Mouse (Mus musculus): ENCODE results near the gene Tmem164. TPM values are rescaled to one million over a fixed set of nuclear protein-coding genes. Genes with fewer than 3 reads are reported as not detected.

The Tmem164 gene
- polyA plus RNA-seq, 1 experiment = 27.7 TPM

DNA sequence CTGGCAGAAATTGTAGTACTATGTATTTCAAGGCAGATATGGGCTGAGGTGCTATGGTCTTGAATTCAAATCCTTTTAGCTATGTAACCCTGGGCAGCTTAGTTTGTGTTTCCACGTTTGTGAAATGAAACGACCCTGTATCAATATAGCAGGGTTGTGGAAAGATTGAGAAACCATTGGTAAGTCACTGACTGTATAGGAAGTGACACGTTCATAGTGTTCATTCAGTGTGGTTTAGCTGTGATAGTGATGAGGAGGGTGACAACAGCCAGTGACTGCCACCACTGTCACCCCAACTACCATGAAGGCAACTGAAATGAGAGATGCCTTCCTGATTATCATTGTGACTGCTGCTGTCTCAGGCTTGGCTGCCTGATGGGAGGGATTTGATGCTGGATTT, 13.7 kb downstream of the Tmem164 start:
- TF ChIP-seq CTCF (IDR thresholded peaks at IDR 0.05; ENCODE audit: borderline replicate concordance, extremely low read depth, insufficient read depth, insufficient read length) (no peak), POLR2A (IDR thresholded peaks at IDR 0.05; ENCODE audit: borderline replicate concordance, extremely low read depth, insufficient read depth, insufficient read length, poor library complexity, severe bottlenecking) (no peak)
- no peak for DNase-seq (ENCODE audit: low read depth)

DNA sequence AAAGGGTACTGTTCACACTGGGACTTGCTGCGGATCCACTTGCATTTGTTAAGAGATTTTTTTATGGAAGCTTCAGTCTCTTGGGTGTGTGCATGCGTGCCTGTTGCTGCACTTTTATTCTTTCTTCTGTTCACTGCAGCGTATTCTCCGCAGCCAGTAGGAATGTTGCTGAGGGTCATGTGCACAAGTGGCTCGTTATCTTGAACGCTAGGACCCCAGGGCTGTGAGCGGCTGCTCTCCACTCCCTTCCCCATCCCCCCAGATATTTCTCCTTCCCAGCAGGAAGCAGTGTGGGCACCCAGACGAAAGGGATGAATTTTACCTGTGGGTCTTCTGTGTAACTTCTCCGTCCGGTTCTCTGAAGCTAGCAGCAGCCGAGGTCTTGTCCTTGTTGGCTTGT, 15.6 kb downstream of the Tmem164 start:
- DNase-seq (ENCODE audit: low read depth) = no peak
- TF ChIP-seq POLR2A (IDR thresholded peaks at IDR 0.05; ENCODE audit: borderline replicate concordance, extremely low read depth, insufficient read depth, insufficient read length, poor library complexity, severe bottlenecking) (no peak), CTCF (IDR thresholded peaks at IDR 0.05; ENCODE audit: borderline replicate concordance, extremely low read depth, insufficient read depth, insufficient read length) (no peak)

DNA sequence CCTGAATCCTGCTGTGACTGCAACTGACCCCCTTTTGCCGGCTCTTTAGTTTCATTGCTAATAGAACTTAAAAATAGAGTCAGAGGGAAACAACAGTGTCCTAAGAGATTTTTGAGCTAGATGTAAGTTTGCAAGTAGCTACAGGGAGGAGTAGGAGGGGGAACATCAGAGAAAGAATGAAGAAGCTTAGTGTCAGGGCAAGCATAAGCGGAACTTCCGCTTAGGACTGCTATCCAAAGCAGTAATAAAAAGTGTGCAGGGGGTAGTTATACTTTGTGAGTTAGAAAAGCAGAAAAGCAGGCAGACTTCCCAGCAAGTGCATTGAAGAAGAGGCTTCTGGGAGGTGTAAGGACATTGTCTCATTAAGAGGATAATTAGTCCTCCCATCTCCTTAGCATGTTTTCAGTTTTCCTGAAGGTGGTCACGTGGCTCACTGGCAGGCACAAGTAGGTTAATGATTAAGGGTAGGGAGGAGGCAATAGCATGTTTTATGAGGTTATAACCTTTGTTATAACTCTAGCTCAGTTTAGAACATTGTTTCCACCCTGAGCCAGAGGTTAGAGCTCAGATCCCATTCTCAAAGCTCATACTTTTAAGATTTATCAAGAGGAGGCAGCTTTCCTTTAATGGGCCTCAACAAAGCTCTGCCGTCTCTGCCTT, 16.5 kb downstream of the Tmem164 start:
- no peak for TF ChIP-seq POLR2A (IDR thresholded peaks at IDR 0.05; ENCODE audit: borderline replicate concordance, extremely low read depth, insufficient read depth, insufficient read length, poor library complexity, severe bottlenecking)
- TF ChIP-seq CTCF (IDR thresholded peaks at IDR 0.05; ENCODE audit: borderline replicate concordance, extremely low read depth, insufficient read depth, insufficient read length) = no peak
- no peak for DNase-seq (ENCODE audit: low read depth)

DNA sequence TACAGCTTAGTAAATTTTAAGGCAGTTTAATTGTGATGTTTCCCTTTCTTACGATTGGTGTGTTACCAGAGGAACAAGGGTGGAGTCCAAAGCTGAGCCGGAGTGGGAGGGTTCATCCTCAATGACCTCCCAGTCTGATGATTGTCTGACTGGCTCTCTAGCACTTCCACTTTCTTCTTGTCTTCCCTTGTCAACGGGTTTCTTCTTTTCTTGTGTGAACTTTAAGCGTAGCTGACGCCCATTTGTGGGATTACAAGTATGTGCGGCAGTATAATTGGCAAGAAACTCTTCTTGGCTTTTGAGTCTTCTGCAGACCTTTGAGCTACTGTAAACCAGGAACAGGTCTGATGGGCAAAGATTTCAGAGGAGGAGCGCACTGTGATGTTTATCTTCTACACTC, 17.0 kb downstream of the Tmem164 start:
- DNase-seq (ENCODE audit: low read depth) = no peak
- no peak for TF ChIP-seq CTCF (IDR thresholded peaks at IDR 0.05; ENCODE audit: borderline replicate concordance, extremely low read depth, insufficient read depth, insufficient read length)
- no peak for TF ChIP-seq POLR2A (IDR thresholded peaks at IDR 0.05; ENCODE audit: borderline replicate concordance, extremely low read depth, insufficient read depth, insufficient read length, poor library complexity, severe bottlenecking)

DNA sequence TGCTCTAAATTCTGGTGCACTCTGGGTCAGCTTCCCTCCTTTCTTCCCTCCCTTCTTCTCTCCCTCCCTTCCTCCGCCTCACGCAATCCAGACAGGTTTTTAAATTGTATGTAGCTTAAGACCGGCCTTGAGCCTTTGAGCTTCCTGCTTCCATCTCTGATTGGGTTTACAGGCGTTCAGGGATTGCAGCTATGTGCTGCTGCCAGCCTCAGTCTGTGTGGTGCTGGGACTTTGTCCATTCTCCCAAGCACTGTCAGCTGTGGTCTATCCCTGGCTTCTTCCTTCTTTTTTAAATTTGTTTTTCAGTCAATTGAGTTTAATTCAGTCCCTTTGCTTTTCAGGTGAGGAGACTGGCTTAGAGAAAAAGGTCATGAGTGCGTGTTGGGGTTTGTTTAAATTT, 20.9 kb downstream of the Tmem164 start:
- TF ChIP-seq CTCF (IDR thresholded peaks at IDR 0.05; ENCODE audit: borderline replicate concordance, extremely low read depth, insufficient read depth, insufficient read length) (no peak), POLR2A (IDR thresholded peaks at IDR 0.05; ENCODE audit: borderline replicate concordance, extremely low read depth, insufficient read depth, insufficient read length, poor library complexity, severe bottlenecking) (no peak)
- no peak for DNase-seq (ENCODE audit: low read depth)

DNA sequence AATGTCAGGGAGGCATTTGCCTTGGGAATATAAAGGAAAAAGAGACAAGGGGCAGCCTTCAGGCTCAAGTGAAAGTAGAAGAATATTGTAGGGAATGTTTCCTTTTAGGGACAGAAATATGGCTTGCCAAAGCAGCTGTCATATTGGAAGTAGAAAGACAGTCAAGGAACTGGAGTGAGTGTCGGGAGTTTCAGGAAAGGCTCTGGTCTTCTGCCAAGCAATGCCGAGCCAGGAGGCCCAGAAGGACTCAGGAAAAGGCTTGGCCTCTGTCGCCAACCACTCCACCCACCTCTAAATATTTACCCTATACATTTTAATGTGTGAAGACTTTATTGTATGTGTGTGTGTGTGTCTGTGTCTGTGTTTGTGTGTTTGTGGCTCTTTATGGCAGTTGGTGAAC, 21.4 kb downstream of the Tmem164 start:
- peak; percentile 45 for DNase-seq (ENCODE audit: low read depth)
- TF ChIP-seq CTCF (IDR thresholded peaks at IDR 0.05; ENCODE audit: borderline replicate concordance, extremely low read depth, insufficient read depth, insufficient read length) = no peak

DNA sequence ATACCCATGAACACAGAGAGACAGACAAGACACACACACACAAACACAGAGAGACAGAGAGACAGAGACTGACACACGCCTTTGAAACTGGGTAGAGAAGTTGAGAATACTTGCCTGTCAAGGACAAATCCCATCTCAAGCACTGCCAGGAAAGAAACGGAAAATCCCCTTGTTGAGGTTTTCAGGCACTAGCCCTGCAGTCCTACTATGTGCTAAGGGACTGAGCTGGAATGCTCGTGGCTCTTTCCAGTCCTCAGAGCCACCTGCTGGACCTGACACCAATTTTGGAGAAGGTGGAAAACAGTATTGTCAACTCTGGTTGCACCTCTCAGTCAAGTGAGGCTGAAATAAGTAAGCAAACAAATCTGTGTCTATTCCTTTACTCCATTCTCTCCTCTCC, 22.7 kb downstream of the Tmem164 start:
- no peak for TF ChIP-seq CTCF (IDR thresholded peaks at IDR 0.05; ENCODE audit: borderline replicate concordance, extremely low read depth, insufficient read depth, insufficient read length)
- TF ChIP-seq POLR2A (IDR thresholded peaks at IDR 0.05; ENCODE audit: borderline replicate concordance, extremely low read depth, insufficient read depth, insufficient read length, poor library complexity, severe bottlenecking) = no peak

DNA sequence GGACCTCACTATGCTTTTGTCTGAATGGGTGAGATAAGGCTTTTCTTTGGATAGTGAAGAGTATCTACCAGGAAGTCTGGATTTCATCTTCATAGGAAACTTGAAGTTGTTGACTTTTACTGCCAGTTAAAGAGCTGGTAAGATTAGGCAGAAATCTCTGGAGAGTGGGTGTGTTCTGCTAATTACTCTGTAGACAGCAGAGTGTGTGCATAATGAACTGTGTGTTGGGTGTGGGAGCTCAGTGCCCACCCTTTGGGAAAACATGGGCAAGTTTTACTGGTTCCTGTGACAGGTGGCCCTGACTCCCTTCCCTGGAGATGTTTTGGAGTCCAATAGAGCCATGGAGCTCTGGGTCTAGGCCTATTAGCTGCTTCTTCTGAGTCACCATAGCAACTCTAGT, 27.1 kb downstream of the Tmem164 start:
- TF ChIP-seq CTCF (IDR thresholded peaks at IDR 0.05; ENCODE audit: borderline replicate concordance, extremely low read depth, insufficient read depth, insufficient read length) (no peak), POLR2A (IDR thresholded peaks at IDR 0.05; ENCODE audit: borderline replicate concordance, extremely low read depth, insufficient read depth, insufficient read length, poor library complexity, severe bottlenecking) (no peak)
- no peak for DNase-seq (ENCODE audit: low read depth)

More for the DNA sequence above, 22.7 kb downstream of the Tmem164 start:
- DNase-seq (ENCODE audit: low read depth) = no peak

DNA sequence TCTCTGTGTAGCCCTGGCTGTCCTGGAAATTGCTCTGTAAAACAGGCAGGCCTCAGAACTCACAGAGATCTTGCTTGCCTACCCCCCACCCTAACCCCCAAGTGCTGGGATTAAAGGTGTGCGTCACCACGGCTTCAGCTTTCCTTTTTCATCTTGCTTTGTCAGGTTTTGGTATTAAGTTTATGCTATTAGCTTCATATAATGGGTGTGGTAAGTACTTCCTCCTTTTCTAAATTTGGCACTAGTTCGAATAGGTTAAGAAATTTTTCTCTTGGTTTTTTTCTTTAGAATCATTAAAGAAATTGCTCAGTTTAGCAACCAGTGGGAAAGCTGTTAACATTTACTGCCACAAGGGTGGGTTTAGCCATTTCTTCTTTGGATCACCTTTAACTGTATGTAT, 34.8 kb downstream of the Tmem164 start:
- DNase-seq (ENCODE audit: low read depth) = no peak
- TF ChIP-seq POLR2A (IDR thresholded peaks at IDR 0.05; ENCODE audit: borderline replicate concordance, extremely low read depth, insufficient read depth, insufficient read length, poor library complexity, severe bottlenecking) = no peak
- TF ChIP-seq CTCF (IDR thresholded peaks at IDR 0.05; ENCODE audit: borderline replicate concordance, extremely low read depth, insufficient read depth, insufficient read length) = no peak

DNA sequence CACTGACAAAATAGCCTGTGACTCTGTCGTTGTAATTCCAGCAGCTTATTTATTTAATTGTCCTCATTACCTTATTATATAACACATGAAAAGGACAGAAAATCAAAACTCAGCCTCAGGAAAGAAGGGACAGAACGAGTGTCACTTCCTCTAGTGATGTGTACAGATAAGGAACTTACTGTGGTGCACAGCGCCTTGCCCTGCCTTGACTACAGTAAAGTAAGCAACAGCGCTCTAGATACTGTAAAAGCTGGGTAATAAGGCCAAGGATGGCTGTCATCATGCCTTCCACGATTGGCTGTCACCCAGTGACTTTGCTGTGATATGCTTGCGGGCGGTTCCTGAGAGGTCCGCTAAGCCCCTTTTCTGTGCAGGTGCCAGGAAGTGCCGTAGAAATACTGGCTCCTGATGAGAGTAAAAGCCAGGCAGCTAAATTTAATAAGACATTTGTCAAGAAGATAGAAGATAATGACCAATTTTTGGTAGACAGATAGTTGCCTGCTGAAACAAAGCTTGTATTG, 36.8 kb downstream of the Tmem164 start:
- TF ChIP-seq CTCF (IDR thresholded peaks at IDR 0.05; ENCODE audit: borderline replicate concordance, extremely low read depth, insufficient read depth, insufficient read length) (no peak), POLR2A (IDR thresholded peaks at IDR 0.05; ENCODE audit: borderline replicate concordance, extremely low read depth, insufficient read depth, insufficient read length, poor library complexity, severe bottlenecking) (no peak)
- DNase-seq (ENCODE audit: low read depth) = peak; percentile 60

DNA sequence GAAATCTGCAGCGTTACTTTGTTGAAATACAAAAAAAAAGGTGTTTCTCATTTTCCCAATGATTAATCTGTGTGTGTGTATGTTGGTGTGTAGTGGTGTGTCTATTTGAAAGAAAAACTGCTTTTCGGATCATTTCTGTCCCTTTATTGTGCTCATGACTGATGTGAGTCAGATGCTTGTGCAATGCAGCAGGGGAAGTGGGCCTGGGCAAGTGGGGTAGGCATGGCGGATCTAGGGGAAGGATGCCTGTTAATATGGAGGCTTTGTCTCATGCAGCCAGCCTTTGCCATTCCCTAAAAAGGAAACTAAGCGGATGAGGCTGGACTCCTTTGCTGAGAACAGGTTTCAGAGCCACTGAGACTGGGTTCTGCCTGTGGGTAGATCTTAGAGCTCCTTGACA, 37.6 kb downstream of the Tmem164 start:
- no peak for TF ChIP-seq CTCF (IDR thresholded peaks at IDR 0.05; ENCODE audit: borderline replicate concordance, extremely low read depth, insufficient read depth, insufficient read length)
- no peak for DNase-seq (ENCODE audit: low read depth)

DNA sequence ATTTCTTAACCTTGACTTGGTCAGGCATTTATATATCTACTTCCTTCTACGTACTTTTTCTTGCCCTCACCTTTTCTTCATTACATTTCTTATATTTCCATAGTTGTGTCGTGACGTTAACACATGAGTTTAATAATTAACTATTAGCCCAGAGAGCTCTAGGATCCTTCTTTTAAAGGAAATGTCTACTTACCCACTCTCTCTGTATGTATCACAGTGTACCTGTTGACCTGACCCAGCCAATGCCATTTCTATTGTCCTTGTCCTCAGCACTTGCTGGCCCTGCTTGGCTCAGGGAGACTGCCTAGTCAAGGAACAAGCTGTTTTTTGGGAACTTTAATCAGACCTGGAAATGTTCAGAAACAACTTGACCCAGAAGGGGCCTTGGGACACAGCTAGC, 40.7 kb downstream of the Tmem164 start:
- TF ChIP-seq POLR2A (IDR thresholded peaks at IDR 0.05; ENCODE audit: borderline replicate concordance, extremely low read depth, insufficient read depth, insufficient read length, poor library complexity, severe bottlenecking) = no peak
- no peak for TF ChIP-seq CTCF (IDR thresholded peaks at IDR 0.05; ENCODE audit: borderline replicate concordance, extremely low read depth, insufficient read depth, insufficient read length)
- DNase-seq (ENCODE audit: low read depth) = no peak
